ENCODE assay signal across 15 mouse cellular contexts in the genomic region with DNA sequence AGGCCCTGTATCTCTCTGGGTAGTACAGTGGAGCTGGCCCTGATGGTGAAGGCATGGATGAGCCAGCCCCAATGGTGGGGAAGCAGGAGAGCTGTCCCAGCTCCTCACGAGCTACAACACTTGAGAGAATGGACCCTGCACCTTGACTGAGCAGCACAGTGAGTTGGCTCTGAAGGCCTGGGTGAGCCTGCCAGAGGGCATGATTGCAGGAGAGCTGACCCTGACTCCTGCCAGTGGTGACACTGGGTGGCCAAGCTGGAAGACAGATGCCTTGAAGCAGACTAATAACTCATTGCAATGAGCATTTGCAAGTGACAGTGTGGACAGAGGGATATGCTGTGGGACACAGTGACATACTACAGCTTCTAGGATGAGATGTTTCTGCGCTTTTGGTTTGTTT.
"Had no signal": no experiment of that assay in that cellular context is flagged by ENCODE, and none has a peak within 500 bp of the region (broad histone marks: within the 10 kb centered on the region; RNA-seq: fewer than 3 reads in every experiment).

No protein-coding gene starts in this region.

- H3K36me3 ChIP-seq: limb, embryonic 13.5 days; liver, embryonic 12.5 days; midbrain, embryonic 10.5 days; neural tube, embryonic 12.5 days had no signal

- H3K4me1 ChIP-seq: limb, embryonic 13.5 days; liver, embryonic 12.5 days; midbrain, embryonic 10.5 days; neural tube, embryonic 12.5 days had no signal

- H3K27ac ChIP-seq: layer of hippocampus, adult 2 months; limb, embryonic 13.5 days; liver, embryonic 12.5 days; midbrain, embryonic 10.5 days; neural tube, embryonic 12.5 days had no signal

- H3K4me2 ChIP-seq: limb, embryonic 13.5 days; liver, embryonic 12.5 days; lung, embryonic 14.5 days; neural tube, embryonic 12.5 days had no signal

- H3K9ac ChIP-seq: limb, embryonic 13.5 days; liver, embryonic 12.5 days; lung, embryonic 14.5 days; neural tube, embryonic 12.5 days had no signal

- DNase-seq: kidney, postnatal 14 days; lung, embryonic 14.5 days; lung, postnatal 10 days; lung, postnatal 4 days; midbrain, embryonic 14.5 days; retina, postnatal 1 day; right cerebral cortex, postnatal 4 days; spleen, adult 18-20 months; thymus, postnatal 4 days had no signal

- H3K9me3 ChIP-seq: neural tube, embryonic 12.5 days had no signal

- H3K4me3 ChIP-seq: layer of hippocampus, adult 2 months; limb, embryonic 13.5 days; liver, embryonic 12.5 days; midbrain, embryonic 10.5 days; myocyte; neural tube, embryonic 12.5 days had no signal

- ATAC-seq: liver, embryonic 12.5 days had no signal

- H3K27me3 ChIP-seq: limb, embryonic 13.5 days; liver, embryonic 12.5 days; neural tube, embryonic 12.5 days had no signal
